Mouse (Mus musculus) heart, postnatal 10 days (tissue): Measurements from ENCODE around the gene Alg14. TPM values are rescaled to one million over a fixed set of nuclear protein-coding genes. Genes with fewer than 3 reads are reported as not detected.

ENCODE experiments used
- DNase-seq, 2 experiments: peaks; one replicate each; pipeline ENCODE4 v3.0.0; 2021
- intact Hi-C: fragments of 180-260 bp; cut with DNase I; formaldehyde crosslinking; loops from one replicate; pipeline ENCODE4 v1.15.1; 2025
- total RNA-seq, 2 experiments: library from RNA; stranded (reverse); gene quantifications; 2 replicates each; pipeline ENCODE4 v1.2.3; 2021

The Alg14 gene
- total RNA-seq, 2 experiments from 2014 or later = 16.6 to 17.0 TPM

DNA sequence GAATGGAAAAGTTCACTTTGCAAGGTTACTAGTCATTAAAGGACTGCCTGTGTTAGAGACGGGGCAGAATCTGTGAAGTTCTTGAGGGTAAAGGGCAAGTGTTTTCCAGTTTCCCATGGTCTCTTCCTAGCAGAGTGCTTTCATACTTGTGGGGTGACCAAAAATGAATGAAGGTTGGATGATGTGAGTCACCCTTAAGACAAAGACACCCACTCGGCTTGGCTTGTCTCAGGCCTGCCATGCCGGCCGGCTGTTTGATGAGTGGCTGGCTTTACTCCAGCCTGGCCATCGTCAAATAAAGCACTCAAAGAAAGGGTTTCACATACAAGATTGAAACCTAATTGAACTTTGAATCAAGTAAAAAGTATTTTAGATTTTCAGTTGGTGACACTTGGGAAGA lies 35.8 kb downstream of the Alg14 start:
- intact Hi-C loops = no loop called here
- DNase-seq = no peak

DNA sequence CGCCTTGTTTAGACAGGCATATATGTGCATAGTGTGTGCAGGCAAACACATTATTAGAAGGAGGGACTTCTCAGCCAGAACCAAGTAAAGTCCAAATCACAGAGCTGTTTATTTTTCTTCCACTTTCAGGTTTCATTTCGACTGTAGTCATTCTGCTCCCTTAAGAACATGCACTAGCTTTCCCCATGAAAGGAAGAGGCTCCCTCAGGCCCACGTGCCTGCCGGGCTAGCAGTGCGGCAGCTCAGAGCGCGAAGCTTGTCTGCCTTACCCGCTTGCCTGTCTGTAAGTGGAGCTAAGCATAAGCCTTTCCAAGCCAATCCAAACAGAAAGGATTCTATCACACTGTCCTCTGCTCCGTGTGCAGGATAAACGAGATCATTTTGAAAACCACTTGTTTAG lies 38.1 kb downstream of the Alg14 start:
- intact Hi-C loops = loop anchor here (2.0 to 5.0 kb wide), 2 partner anchors 19 to 98 kb away; partner anchors contain the start of gene Cnn3

DNA sequence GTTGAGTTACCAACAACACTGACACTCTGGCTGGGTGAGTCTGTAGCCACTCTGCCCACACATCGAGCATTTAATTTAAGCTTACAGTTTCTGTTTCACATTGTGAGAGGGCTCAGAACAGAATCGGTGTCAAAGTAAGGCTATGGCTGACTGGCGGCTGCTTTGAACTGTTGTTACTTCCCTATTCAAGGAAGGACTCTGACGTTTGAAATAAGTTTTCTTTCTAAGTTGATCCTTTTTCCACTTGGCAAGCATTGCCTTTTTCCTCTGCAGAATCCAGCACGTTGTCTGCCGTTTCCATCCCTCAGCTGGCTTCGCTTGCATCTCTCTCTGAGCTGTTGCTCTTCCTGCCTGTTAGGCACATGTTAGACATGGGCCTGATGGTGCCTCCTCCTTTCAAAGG lies 38.7 kb downstream of the Alg14 start:
- intact Hi-C loops = loop anchor here (2.0 to 5.0 kb wide), 2 partner anchors 19 to 97 kb away; partner anchors contain the start of gene Cnn3
- peak; percentile 18 to 32 for DNase-seq

More for the DNA sequence above, 38.1 kb downstream of the Alg14 start:
- no peak for DNase-seq

DNA sequence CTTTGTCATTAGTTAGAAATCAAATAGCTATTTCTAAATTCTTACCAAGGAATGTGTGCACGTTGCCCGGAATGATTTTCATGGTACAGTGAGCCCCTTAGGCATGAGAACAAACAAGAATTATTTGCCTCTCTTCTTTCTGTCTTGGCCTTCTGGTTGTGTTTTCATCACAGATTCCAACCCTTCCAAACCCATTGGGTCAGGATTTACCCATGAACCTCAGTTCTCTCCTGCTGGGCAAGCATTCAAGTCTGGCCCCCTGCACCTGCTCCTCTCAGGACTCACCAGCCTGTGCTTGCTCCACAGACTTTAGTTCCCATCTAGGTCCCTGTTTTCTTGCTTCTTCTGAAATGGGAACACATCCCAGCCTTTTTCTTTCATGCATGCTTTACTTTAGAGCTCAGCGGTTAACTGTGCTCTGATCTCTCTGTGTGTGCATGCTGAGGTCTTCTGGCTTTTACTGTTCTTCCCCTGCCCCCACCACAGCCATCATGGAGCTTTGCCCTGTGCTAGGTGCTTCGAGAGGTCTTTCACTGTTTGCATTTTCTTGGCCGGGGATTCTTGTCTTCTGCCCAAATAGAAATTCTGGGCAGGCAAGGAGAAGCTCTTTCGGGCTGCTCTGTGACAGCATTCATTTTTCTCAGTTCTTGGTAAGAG lies 44.8 kb downstream of the Alg14 start:
- intact Hi-C loops = no loop called here
- DNase-seq = no peak

DNA sequence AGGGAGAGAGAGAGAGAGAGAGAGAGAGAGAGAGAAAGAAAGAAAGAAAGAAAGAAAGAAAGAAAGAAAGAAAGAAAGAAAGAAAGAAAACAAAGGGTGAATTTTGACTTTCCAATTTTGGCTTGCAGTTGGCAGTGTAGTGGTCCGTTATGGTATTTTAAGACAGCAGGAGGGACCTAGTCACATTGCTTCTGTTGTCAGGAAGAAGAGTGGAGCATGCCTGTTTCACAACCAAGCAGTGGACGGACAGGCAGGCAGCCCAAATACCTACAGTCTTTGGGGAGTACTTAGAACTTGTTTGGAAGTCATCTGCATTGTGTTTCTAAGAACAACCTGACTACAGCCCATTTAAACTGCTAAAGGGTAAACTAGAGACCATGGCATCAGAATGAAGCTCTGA lies 47.1 kb downstream of the Alg14 start:
- DNase-seq = no peak
- intact Hi-C loops = no loop called here

DNA sequence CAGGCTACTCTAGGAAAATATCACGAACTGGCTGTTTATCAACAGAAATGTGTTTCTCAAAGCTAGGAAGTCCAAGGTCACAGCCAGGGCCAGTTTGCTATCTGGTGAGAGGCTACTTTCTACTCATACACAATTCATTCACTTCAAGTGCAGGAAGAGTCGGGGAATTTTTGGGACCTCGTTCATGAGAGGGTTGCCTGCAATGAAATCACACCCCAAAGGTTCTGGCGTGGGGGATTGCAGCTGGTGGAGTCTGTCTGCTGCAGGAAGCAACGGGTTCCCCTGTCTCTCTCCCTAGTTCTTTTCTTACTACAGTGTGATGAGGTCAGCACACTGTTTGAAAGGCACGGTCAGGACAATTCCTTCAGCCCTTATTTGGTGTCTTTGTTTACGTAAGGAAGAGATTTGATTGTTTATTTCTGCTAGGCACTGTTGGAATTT lies 48.8 kb downstream of the Alg14 start:
- intact Hi-C loops = no loop called here
- peak; percentile 26 to 36 for DNase-seq

DNA sequence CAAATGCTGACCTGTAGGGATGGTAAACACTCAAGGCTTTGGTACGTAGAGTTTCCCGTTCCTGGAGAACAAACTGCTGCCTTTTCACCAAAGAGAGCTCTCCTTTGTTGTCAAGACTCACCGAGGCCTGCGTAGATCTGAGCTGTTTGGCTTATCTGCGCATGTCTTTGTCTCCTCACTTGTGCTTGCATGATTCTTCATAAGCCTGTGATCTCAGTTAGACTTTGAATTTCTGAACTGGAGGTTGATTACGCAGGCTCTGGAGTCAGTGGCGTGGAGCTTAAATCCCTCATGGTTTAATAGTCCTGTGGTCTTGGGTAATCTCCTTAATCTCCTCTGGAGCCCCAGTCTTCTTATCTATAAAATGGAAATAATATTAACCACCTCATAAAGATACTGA lies 51.7 kb downstream of the Alg14 start:
- intact Hi-C loops = no loop called here

DNA sequence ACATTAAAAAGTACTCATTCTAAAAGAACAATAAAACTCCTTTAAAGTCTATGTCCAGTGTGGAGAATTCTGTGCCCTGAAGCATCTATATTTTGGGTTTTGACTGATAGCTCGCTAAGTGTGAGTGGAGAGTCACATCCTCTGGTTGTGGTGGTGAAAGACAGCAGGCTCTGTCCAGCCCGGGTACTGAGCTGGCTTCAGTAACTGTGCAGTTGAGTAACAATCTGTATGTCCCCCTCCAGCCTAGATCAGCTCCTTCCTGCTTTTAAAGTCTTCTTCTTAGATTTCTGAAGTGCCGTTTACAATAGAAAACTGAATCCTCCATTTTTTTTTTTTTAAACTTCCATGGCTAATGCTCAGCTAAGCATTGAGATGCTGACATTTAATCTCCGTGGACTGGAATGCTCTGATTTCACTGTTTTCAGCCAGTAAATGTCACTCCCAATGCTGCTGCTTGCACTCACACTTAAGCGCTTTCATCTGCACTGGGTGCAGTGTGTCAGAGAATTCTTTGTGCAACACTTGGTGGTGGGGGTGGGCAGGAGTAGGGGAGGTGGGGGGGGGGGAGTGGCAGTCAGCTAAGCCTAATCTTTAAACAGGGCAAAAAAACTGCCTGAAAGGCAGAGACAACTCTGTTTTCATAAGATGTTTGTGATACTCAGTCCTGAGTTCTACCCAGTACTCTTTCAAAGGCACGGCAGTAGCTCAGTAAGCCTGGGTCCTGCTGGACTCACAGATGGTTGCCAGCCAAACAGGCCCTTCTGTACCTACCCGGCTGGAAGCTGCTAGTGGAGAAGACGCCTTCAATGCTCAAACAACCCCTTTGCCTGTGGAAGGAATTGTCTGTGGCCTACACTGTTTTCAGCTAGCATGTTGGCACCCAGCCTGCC lies 52.7 kb downstream of the Alg14 start:
- intact Hi-C loops = no loop called here
- no peak for DNase-seq

More for the DNA sequence above, 51.7 kb downstream of the Alg14 start:
- DNase-seq = no peak

DNA sequence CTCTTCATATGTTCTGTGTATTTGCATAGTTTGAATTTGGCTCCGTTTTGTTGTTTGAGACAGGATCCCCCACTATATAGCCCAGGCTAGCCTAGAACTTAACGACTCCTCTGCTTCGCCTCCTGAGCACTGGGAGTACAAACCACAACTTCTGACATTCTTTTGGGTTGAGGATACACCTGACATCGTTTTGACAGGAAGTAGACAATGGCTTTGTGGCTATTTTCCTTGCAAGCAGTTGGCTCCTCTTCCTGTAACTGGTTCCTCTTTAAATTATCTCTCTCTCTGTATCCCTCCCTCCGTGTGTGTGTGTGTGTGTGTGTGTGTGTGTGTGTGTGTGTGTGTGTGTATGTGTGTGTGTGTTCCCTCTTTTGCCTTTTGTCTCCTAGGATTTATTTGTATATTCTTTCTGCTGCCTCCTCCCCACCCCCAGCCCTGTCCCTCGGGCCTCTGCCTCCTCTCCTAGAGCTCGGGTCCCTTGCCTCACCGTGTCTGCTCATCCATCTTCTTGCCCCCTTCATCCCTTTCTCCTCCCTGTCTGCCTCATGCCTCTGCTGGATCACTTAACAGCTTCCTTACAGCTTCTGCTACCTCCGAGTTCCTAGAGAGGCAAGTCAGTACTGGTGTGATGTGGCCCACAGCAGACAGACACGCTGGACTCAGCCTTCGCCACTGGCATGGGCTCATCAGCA lies 53.5 kb downstream of the Alg14 start:
- intact Hi-C loops = no loop called here
- DNase-seq = no peak

DNA sequence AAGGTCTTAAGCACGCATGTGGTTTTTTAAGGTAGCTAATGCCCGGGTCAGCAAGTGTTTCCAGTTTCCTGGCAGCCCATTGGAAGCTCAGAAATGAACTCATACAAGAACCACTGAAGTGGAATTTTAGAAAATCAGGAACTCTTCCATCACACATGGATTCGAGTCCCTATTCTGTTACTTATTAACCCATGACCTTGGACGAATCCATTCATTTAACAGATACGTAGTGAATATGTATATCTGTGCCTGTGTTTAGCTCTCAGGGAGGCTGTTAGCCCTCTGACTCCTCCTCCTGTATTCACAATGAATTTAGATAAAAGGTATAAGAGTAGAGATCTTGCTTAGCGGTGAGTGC lies 54.0 kb downstream of the Alg14 start:
- intact Hi-C loops = no loop called here

DNA sequence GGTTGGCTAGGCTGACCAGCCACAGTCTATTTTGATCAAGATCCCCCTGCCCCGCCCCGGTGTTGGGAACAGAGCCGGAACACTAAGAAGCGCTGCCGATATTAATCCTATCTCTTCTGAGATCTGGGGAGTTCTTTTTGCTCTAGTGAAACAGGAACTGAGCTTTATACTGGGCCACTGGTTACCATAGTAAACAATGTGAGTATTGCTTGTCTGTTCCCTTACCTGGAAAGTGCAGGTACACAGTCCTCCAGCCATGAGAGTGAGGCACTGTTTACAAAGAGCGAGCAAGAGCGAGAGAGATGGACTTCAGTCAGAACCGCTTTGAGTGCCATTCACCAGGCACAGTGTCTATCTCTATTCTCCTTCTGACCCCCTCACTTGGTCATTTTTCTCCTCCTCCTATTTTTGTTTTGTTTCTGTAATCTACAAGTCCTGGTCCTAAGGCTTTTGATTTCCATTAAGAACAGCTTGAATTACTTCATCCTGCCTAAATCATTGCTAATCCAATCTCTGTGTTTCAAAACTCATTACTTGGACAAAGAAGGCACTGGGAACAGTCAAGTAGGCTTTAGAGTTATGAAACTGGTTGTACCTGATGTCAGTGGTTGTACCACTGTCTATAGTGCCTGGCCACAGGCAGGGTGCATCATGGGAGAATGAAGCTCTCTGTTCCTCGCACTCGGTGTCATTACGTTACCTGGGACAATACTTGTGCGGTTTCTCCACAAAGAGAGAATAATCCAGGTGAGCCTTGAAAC lies 55.1 kb downstream of the Alg14 start:
- intact Hi-C loops = no loop called here
- DNase-seq = no peak

More for the DNA sequence above, 54.0 kb downstream of the Alg14 start:
- DNase-seq = no peak

DNA sequence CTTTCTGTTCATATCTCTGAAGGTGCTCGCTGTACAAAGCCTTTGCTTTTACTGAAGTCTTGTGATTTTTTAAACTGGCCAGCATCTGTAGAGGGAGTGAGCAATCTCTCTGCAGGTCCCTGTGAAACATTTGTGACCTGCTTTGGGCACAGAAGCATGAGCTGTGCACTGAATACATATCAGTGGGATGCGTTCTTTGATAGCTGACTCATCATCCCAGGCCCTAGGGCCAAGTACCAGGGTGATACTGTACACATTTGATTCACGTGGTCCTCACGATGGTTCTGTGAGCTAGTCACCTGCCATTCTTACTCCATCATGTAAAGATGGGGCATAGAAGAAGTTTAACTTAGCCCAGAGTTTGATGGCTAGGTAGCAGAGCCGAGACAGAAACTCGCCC lies 57.2 kb downstream of the Alg14 start:
- DNase-seq = no peak
- intact Hi-C loops = no loop called here

DNA sequence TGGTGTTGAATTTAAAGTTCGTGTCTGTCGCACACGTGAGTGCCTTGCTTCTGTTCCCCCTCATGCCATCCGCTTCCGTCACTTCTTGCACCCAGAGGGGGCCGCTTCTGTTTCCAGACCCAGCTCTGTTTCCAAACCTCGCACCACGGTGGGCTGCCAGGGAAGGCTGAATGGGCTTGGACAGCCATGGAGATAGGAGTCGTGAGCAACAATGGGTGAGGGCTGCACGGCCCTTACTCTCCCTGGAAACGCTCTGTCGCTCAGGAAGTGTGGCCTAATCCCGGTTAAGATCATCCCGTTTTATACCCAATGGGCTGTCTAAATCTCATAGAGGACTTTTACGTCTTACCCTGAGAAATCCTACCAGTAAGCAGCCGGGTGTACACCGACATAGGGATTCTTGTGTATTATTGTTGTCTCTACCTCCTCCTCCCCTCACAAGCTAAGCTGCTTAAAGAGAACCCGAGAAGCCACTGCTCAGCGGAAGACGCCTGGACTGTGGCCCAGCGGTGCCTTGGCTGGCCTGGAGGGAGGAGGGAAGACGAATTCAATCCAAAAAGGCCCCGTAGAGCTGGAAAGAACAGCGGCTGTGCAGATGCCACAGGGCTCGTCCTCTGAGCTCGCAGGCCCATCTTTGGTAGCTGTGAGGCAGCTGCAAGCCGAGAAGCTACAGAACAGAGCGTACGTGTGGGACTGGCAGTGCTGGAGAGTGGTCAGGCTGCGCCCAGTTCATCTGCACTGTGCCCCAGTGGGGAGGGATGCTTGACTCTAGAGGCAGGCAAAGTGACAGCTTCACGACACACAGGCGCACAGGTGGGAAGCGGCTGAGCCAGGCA lies 58.0 kb downstream of the Alg14 start:
- peak; percentile 41 to 53 for DNase-seq
- intact Hi-C loops = no loop called here

DNA sequence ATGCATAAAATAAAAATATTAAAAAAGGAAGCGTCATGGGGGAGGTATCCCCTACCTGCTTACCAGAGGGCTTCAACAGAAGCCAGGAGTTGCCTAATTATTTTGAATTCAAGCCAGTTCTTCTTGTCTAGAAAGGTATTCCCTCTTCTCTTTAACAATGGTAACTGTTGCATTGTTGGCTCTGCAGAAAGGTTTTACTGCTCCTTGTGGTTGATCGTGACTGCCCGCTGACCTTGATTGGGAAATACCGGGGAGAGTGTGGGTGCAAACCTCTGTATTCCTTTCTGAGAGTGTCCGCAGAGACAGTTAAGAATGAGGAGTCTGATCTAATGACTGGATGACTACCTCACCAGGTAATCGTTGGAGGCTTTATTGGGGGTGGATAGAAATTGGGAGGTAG lies 59.7 kb downstream of the Alg14 start:
- DNase-seq = no peak
- intact Hi-C loops = no loop called here

DNA sequence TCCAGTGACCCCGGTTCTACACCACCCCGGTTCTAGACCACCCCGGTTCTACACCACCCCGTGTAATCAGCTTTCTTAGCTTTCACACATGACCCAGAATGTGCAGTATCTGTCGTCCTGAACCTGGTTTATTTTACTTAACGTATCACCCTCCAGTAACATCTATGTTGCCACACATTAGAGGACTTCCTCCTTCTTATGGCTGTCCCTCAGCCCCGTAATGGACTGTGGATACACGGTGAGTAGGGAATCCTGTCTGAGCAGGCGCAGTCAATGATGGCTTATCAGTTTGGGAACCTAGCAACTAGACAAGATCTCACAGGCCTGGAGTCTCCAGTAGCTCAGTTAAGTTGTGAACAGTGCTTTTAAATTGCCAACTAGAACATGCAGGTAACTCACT lies 62.7 kb downstream of the Alg14 start:
- intact Hi-C loops = no loop called here
- DNase-seq = no peak

DNA sequence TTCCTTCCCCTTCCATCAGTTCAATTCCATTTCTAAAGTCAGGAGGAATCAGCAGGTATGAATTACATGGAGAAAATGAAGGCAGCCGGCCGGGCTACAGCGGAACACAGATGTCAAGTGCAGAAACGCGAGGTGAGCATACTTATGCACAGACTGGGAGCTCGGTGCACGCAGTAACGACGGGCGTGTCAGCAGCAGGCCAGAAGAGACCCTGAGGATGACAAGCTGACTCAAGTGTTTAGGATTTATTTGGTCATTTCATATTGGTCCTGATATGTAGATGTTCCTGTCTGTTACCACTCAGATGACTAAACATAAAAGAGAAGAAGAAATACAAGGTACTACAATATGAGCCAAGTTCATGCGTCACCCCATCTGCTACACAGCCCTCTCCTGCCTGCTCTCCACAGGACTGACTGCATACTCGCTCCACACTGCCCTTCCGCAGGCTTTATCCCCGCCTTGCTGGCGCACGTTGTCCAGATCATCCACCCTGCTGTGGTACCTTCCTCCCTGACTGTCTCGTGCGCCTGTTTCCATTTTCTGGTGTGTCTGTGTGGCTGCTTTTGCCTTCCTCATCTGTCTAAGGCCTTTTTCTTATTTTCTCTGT lies 63.4 kb downstream of the Alg14 start:
- no peak for DNase-seq
- intact Hi-C loops = no loop called here

DNA sequence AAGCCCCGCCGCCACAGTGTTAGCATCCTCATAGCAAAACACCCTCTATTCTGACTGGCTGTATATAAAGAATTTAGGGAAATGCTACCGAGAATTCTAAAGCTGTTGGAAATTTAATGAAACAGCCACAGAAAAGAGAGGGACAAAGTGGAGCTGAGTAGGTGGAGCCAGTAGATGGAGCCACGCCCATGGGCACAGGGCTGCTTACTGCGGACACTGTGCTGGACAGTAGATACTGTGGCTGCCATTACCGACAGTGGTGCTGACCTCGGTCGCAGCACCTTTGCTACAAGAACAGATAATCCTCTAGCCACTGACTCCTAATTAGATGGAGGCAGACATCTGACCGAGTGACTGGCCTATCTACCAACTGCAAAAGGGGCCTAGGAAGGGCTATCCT lies 64.0 kb downstream of the Alg14 start:
- intact Hi-C loops = no loop called here

DNA sequence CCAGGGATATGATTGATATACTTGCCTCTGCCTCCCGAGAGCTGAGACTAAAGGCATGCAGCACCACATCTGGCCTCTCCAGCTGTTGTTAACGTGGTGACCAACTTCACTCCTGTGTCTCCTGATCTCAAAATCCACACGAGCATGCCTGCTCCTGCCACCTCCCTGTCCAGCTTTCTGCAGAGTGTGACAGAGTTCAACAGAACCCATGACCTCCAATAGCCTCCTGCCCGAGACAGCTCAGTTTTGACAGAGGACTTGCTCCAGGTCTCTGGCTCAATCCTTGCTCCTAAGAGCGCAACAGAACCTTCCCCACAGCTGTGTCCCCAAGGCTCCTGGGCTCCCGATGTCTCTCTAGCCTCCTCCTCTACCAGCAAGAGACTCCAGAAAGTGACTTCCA lies 64.5 kb downstream of the Alg14 start:
- DNase-seq = no peak
- intact Hi-C loops = no loop called here

More for the DNA sequence above, 64.0 kb downstream of the Alg14 start:
- no peak for DNase-seq

DNA sequence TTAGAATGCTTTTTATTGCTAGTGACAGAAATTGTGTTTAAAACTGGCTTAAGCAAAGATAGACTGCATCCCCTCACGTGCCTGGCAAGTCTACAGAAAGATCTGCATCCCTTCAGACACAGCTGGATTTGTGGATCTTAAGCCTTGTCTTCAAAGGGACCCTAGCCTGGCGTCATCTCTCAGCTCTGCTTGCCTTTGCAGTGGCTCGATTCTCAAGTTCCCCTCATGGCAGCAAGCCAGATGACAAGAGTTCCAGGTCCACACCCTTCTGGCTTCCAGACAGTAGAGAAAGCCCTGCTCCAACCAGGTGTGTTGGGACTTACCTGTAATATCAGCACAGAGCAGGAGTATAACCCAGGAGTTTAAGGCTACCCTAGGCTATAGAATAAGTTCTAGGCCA lies 65.5 kb downstream of the Alg14 start:
- no peak for DNase-seq
- intact Hi-C loops = no loop called here
